Mouse (Mus musculus) neutrophil, adult 65 days (primary cell): Measurements from ENCODE around the gene Olfr1459. TPM values are rescaled to one million over a fixed set of nuclear protein-coding genes. Genes with fewer than 3 reads are reported as not detected.

Source experiments
- total RNA-seq: library from RNA; stranded (reverse); gene quantifications from 2 replicates; pipeline ENCODE4 v1.2.4, GENCODE M21; 2023

Olfr1459 gene
- total RNA-seq = 0.09 and 0.11 TPM in 2 replicates

DNA sequence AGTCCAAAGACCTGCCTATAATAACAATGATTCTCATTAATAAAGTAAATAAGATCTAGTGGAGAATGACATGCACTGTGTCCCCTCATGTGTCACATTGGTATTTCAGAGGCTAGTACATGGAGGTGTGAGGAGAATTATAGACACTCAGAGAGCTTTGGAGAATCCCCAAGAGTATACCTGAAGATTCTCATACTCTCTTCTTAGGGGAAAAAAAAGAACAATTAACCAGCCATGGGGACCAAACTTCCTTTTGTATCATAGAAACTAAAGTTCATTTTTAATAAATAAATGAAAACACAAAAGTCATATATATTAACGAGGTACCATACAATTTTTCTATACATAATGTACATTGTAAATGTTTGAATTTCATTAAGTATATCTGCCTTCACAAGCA is at the start of gene Olfr1459:
Gene Olfr1459, minus strand, starts transcription at position 101 of the 400 bp plus-strand sequence.

DNA sequence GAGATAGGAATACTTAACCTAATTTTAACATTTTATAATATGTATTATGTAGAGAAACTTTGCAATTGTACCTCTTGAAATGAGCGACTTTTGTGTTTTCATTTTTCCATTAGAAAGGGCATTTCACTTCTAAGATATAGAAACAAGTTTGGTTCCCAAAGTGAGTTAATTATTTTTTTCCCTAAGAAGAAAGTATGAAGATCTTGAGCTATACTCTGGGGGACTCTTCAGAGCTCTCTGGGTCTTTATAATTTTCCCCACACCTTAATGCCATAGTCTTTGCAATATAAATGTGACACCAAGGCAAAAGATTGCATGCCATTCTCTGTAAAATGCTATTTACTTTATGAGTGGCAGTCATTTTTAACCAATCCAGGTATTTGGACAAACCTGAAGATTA is 36.1 kb upstream of the Olfr1459 start, which contains the start of gene Olfr1462:
Gene Olfr1462, plus strand, starts transcription at position 301 of the 400 bp plus-strand sequence.

DNA sequence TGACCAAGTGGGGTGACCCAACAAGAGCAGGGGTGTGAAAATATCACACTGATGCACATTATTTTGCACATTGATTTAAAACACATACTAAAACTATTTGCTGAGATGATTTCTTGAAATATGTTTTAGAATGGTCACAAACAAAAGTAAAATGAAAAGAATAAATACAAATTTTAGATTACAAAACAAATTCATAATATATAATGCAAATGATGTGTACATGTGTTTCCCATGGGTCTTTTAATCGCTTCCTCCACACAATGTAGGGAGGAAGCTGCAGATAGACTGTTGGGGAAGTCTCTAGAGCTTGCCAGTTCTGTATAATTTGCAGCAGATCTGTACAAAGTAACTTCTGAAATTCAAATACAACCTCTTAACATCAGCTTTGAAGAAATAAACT is 13.4 kb upstream of the Olfr1459 start, which contains the start of gene Olfr1461:
Gene Olfr1461, plus strand, starts transcription at position 301 of the 400 bp plus-strand sequence.

DNA sequence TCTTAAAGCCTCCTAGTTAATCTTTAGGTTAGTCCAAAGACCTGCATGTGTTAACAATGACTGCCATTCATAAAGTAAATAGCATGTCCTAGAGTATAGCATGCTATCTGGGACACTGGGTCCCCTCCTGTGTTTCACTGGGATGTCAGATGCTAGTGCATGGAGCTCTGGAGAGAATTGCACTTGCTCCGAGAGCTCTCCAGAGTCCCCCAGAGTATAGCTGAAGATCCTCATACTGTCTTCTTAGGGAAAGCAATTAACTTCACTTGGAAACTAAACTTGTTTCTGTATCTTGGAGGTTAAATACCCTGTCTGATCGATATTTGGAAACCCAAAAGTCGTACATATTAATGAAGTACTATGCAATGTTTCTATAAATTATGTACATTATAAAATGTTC is 42.7 kb downstream of the Olfr1459 start, which contains the start of gene Olfr1458:
Gene Olfr1458, minus strand, starts transcription at position 101 of the 400 bp plus-strand sequence.

DNA sequence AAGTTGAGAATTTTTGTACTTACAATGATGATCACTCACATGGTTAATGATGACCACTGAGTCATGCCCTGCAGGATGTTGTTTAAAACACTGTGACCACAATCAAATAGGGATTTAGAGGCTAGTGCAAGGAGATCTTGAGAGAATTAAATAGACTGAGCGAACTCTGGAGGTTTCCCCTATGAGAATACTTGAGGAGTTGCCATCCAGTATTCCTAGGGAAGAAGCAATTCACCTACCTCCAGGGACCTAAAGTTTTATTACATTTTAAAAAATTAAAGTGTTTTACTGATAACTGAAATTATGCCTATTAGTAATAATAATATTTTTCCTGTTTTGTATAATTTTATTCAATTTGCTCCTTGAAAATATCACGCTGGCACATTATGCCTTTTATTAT is 51.6 kb downstream of the Olfr1459 start, which contains the start of gene Olfr1457:
Gene Olfr1457, minus strand, starts transcription at position 101 of the 400 bp plus-strand sequence.

Other genes with a start within 250 kb of the Olfr1459 start
- not detected in 2 replicates for gene Olfr1447, start 245.8 kb downstream of the Olfr1459 start, total RNA-seq
- gene Olfr1448, start 225.1 kb downstream of the Olfr1459 start, total RNA-seq = not detected in 2 replicates
- not detected in 2 replicates for gene Olfr1449, start 218.7 kb downstream of the Olfr1459 start, total RNA-seq
- gene Olfr1450, start 199.3 kb downstream of the Olfr1459 start, total RNA-seq = not detected in 2 replicates
- not detected in 2 replicates for gene Olfr1451, start 154.5 kb downstream of the Olfr1459 start, total RNA-seq
- not detected in 2 replicates for gene Olfr1453, start 121.2 kb downstream of the Olfr1459 start, total RNA-seq
- not detected in 2 replicates for gene Olfr1454, start 88.9 kb downstream of the Olfr1459 start, total RNA-seq
- gene Olfr1457, start 51.7 kb downstream of the Olfr1459 start, total RNA-seq = not detected in 2 replicates
- gene Olfr1458, start 42.8 kb downstream of the Olfr1459 start, total RNA-seq = not detected in 2 replicates
- gene Olfr1461, start 13.5 kb upstream of the Olfr1459 start, total RNA-seq = not detected in 2 replicates
- gene Olfr1462, start 36.2 kb upstream of the Olfr1459 start, total RNA-seq = not detected in 2 replicates
- gene Olfr1463, start 81.8 kb upstream of the Olfr1459 start, total RNA-seq = not detected in 2 replicates
- not detected in 2 replicates for gene Olfr1465, start 166.0 kb upstream of the Olfr1459 start, total RNA-seq
- not detected in 2 replicates for gene Olfr1466, start 189.3 kb upstream of the Olfr1459 start, total RNA-seq
- not detected in 2 replicates for gene Olfr1467, start 212.7 kb upstream of the Olfr1459 start, total RNA-seq